Mouse (Mus musculus) CH12.LX (cell line): ENCODE data around the gene Wfdc3. TPM values are rescaled to one million over a fixed set of nuclear protein-coding genes. Genes with fewer than 3 reads are reported as not detected.

Experiments
- DNase-seq: peaks from one replicate; pipeline ENCODE4 v3.0.0-alpha.2; 2013; ENCODE audit errors: extremely low read depth
- H3K27ac ChIP-seq: 2 replicates; pipeline ENCODE4 v1.5.1; 2012; ENCODE audit warnings: low read depth, mild to moderate bottlenecking, control low read depth, moderate library complexity; ENCODE audit not compliant: insufficient read depth
- H3K27me3 ChIP-seq: replicated peaks from 2 replicates; pipeline ENCODE3; 2012; ENCODE audit warnings: inconsistent platforms
- H3K36me3 ChIP-seq, 2 experiments: replicated peaks in 1 of 2; 2 replicates each; pipeline versions ENCODE3 to v1.6.1; 2012; ENCODE audit warnings: inconsistent platforms in 1 of 2, low read length in 1 of 2, mild to moderate bottlenecking in 1 of 2, mixed read lengths in 1 of 2, moderate library complexity in 1 of 2; ENCODE audit not compliant: control insufficient read depth in 1 of 2, insufficient read depth in 1 of 2
- H3K4me1 ChIP-seq, 2 experiments: 2 replicates each; pipeline ENCODE4 v1.6.1; 2012; ENCODE audit warnings: inconsistent platforms in 1 of 2, moderate library complexity in 1 of 2; ENCODE audit not compliant: insufficient read depth in 2 of 2, control insufficient read depth in 1 of 2
- H3K4me2 ChIP-seq: 2 replicates; pipeline ENCODE4 v1.6.1; 2012; ENCODE audit warnings: low read depth, mild to moderate bottlenecking, control low read depth; ENCODE audit not compliant: poor library complexity, insufficient read depth, severe bottlenecking
- H3K4me3 ChIP-seq, 3 experiments: fragments of 150-350 bp in 1 of 3; sonication (generic) in 1 of 3; replicated peaks in 1 of 3; 2 replicates each; pipeline versions ENCODE3 to v1.5.1; 2011 to 2012; ENCODE audit warnings: low read depth in 2 of 3, low read length in 2 of 3, mild to moderate bottlenecking in 2 of 3, moderate library complexity in 2 of 3, control low read depth in 1 of 3, improper control_type of control experiment in 1 of 3, inconsistent platforms in 1 of 3, mixed read lengths in 1 of 3; ENCODE audit not compliant: poor library complexity in 1 of 3
- H3K79me2 ChIP-seq: replicated peaks from 2 replicates; pipeline ENCODE4 v1.6.1; 2012; ENCODE audit warnings: mild to moderate bottlenecking, moderate library complexity; ENCODE audit not compliant: control insufficient read depth, poor library complexity, insufficient read depth, severe bottlenecking; ENCODE audit errors: extremely low read depth
- H3K9ac ChIP-seq: 2 replicates; pipeline ENCODE4 v1.6.1; 2012; ENCODE audit warnings: low read depth, mild to moderate bottlenecking, control low read depth, moderate library complexity; ENCODE audit not compliant: insufficient read depth
- H3K9me3 ChIP-seq: replicated peaks from 2 replicates; pipeline ENCODE3; 2012; ENCODE audit warnings: low read length, inconsistent platforms, mixed read lengths
- BHLHE40 ChIP-seq: IDR thresholded peaks from 2 replicates; pipeline ENCODE4 v1.6.1; 2011; ENCODE audit warnings: mild to moderate bottlenecking, low read depth, low read length, improper control_type of control experiment
- CHD2 ChIP-seq: IDR thresholded peaks from 2 replicates; pipeline ENCODE4 v1.6.1; 2011; ENCODE audit warnings: low read length, improper control_type of control experiment
- CTCF ChIP-seq, 2 experiments: IDR thresholded peaks in 1 of 2; conservative IDR thresholded peaks in 1 of 2; 2 replicates each; pipeline ENCODE4 v1.5.1; 2011 to 2012; ENCODE audit warnings: low read depth in 2 of 2, low read length in 2 of 2, improper control_type of control experiment in 1 of 2, inconsistent platforms in 1 of 2, mild to moderate bottlenecking in 1 of 2, moderate library complexity in 1 of 2
- E2F4 ChIP-seq: IDR thresholded peaks from 2 replicates; pipeline ENCODE4 v1.6.1; 2011; ENCODE audit warnings: low read depth, low read length, improper control_type of control experiment; ENCODE audit not compliant: insufficient replicate concordance
- ELF1 ChIP-seq: IDR thresholded peaks from 2 replicates; pipeline ENCODE4 v1.6.1; 2014; ENCODE audit warnings: low read depth, mild to moderate bottlenecking, inconsistent platforms, low read length, improper control_type of control experiment
- EP300 ChIP-seq: IDR thresholded peaks from 2 replicates; pipeline ENCODE4 v1.6.1; 2011; ENCODE audit warnings: low read length, improper control_type of control experiment
- GABPA ChIP-seq: IDR thresholded peaks from 2 replicates; pipeline ENCODE4 v1.6.1; 2012; ENCODE audit warnings: low read depth, low read length, improper control_type of control experiment, inconsistent platforms; ENCODE audit not compliant: insufficient replicate concordance
- HCFC1 ChIP-seq: IDR thresholded peaks from 2 replicates; pipeline ENCODE4 v1.6.1; 2012; ENCODE audit warnings: low read depth, mild to moderate bottlenecking, inconsistent platforms, low read length, improper control_type of control experiment
- IRF4 ChIP-seq: IDR thresholded peaks from 2 replicates; pipeline ENCODE4 v1.6.1; 2014; ENCODE audit warnings: low read depth, mild to moderate bottlenecking, inconsistent platforms, low read length, improper control_type of control experiment
- JUN ChIP-seq: IDR thresholded peaks from 2 replicates; pipeline ENCODE4 v1.6.1; 2011; ENCODE audit warnings: low read depth, mild to moderate bottlenecking, low read length, improper control_type of control experiment, moderate library complexity; ENCODE audit not compliant: insufficient read depth
- KAT2A ChIP-seq: IDR thresholded peaks from 2 replicates; pipeline ENCODE4 v1.6.1; 2012; ENCODE audit warnings: low read length, improper control_type of control experiment, inconsistent platforms; ENCODE audit not compliant: insufficient replicate concordance
- MAFK ChIP-seq: IDR thresholded peaks from 2 replicates; pipeline ENCODE4 v1.6.1; 2011; ENCODE audit warnings: low read length, improper control_type of control experiment; ENCODE audit not compliant: insufficient replicate concordance
- MAZ ChIP-seq: IDR thresholded peaks from 2 replicates; pipeline ENCODE4 v1.6.1; 2012; ENCODE audit warnings: low read depth, mild to moderate bottlenecking, inconsistent platforms, low read length, improper control_type of control experiment, moderate library complexity
- MEF2A ChIP-seq: IDR thresholded peaks from 2 replicates; pipeline ENCODE4 v1.6.1; 2014; ENCODE audit warnings: low read depth, mild to moderate bottlenecking, inconsistent platforms, low read length, improper control_type of control experiment, borderline replicate concordance
- MXI1 ChIP-seq: IDR thresholded peaks from 2 replicates; pipeline ENCODE4 v1.6.1; 2011; ENCODE audit warnings: mild to moderate bottlenecking, low read depth, low read length, improper control_type of control experiment
- NRF1 ChIP-seq: IDR thresholded peaks from 2 replicates; pipeline ENCODE4 v1.6.1; 2014; ENCODE audit warnings: low read depth, mild to moderate bottlenecking, inconsistent platforms, low read length, improper control_type of control experiment, moderate library complexity
- PAX5 ChIP-seq: IDR thresholded peaks from 2 replicates; pipeline ENCODE4 v1.6.1; 2012; ENCODE audit warnings: low read length, inconsistent platforms, mixed read lengths
- POLR2A ChIP-seq: IDR thresholded peaks from 2 replicates; pipeline ENCODE4 v1.6.1; 2011; ENCODE audit warnings: low read depth, mild to moderate bottlenecking, improper control_type of control experiment, low read length
- RAD21 ChIP-seq: IDR thresholded peaks from 2 replicates; pipeline ENCODE4 v1.6.1; 2011; ENCODE audit warnings: low read depth, mild to moderate bottlenecking, low read length, improper control_type of control experiment, moderate library complexity
- SIN3A ChIP-seq: IDR thresholded peaks from 2 replicates; pipeline ENCODE4 v1.6.1; 2012; ENCODE audit warnings: low read length, improper control_type of control experiment, inconsistent platforms
- SMC3 ChIP-seq: IDR thresholded peaks from 2 replicates; pipeline ENCODE4 v1.6.1; 2011; ENCODE audit warnings: low read depth, low read length, improper control_type of control experiment
- TBP ChIP-seq: conservative IDR thresholded peaks from 2 replicates; pipeline ENCODE4 v1.6.1; 2011; ENCODE audit warnings: low read depth, low read length, improper control_type of control experiment
- TCF12 ChIP-seq: IDR thresholded peaks from 2 replicates; pipeline ENCODE4 v1.6.1; 2014; ENCODE audit warnings: low read depth, mild to moderate bottlenecking, inconsistent platforms, low read length, improper control_type of control experiment
- USF1 ChIP-seq: IDR thresholded peaks from 2 replicates; pipeline ENCODE4 v1.6.1; 2014; ENCODE audit warnings: low read depth, mild to moderate bottlenecking, inconsistent platforms, low read length, improper control_type of control experiment
- ZC3H11A ChIP-seq: IDR thresholded peaks from 2 replicates; pipeline ENCODE4 v1.6.1; 2012; ENCODE audit warnings: low read depth, mild to moderate bottlenecking, inconsistent platforms, low read length, improper control_type of control experiment
- ZKSCAN1 ChIP-seq: IDR thresholded peaks from 2 replicates; pipeline ENCODE4 v1.6.1; 2012; ENCODE audit warnings: low read depth, inconsistent platforms, low read length, improper control_type of control experiment, borderline replicate concordance
- ZNF384 ChIP-seq: IDR thresholded peaks from 2 replicates; pipeline ENCODE4 v1.6.1; 2012; ENCODE audit warnings: low read depth, low read length, improper control_type of control experiment, inconsistent platforms
- dilution Hi-C: fragments of 300-500 bp; cut with MboI; formaldehyde crosslinking; loops from 2 replicates; pipeline ENCODE4 v1.14.3; 2020; ENCODE audit warnings: low sequenced_read_pairs; ENCODE audit not compliant: extremely low pct_unique_long_range_greater_than_20kb, extremely low pct_ligation_motif_present
- in situ Hi-C: fragments of 300-500 bp; cut with MboI; formaldehyde crosslinking; loops from 3 replicates; pipeline ENCODE4 v1.14.3; 2019; ENCODE audit warnings: low sequenced_read_pairs, low pct_ligation_motif_present, low pct_unique_long_range_greater_than_20kb, mixed read lengths
- polyA plus RNA-seq: library from polyadenylated mRNA; unstranded; fragments of >175 nt; gene quantifications from 2 replicates; pipeline ENCODE4 v1.2.1, GENCODE M21; 2012; ENCODE audit warnings: low read depth; ENCODE audit not compliant: insufficient read length
- total RNA-seq, 2 experiments: library from RNA; depleted of rRNA; stranded (reverse); fragments of 300-350 nt in 1 of 2; fragments of >200 nt in 1 of 2; gene quantifications; 2 replicates each; pipeline ENCODE4 v1.2.3; 2012 to 2014

Wfdc3 gene
- total and polyA plus RNA-seq, 3 experiments: 0.21 TPM; not detected in 2

DNA sequence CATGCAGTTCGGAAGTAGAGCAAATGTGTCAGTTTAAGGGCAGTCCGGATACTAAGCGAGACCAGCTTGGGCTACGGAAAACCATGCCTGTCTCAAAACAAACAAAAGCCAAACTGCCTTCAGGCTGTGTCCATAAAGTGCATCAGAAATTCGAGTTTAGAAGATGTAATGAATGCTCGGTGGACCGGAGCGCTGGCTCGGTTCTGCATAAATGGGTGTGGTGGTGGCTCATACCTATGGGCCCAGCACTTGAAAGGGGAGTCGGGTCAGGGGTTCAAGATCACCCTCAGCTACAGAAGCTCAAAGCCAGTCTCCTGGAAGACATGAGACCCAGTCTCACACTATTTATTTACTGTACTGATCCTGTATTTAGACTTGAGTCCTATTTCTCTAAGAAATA is 42.0 kb upstream of the Wfdc3 start:
- Histone ChIP-seq H3K79me2 (no peaks in the 10 kb centered on the region), H3K4me2 (no peak overlapping the region), H3K27ac (no peak overlapping the region), H3K4me1 (peaks cover 7 to 17% of the 10 kb centered on the region in 2 experiments), H3K36me3 (peaks cover 17 to 42% of the 10 kb centered on the region in 2 experiments), H3K9ac (no peak overlapping the region), H3K27me3 (peaks cover 13% of the 10 kb centered on the region), H3K9me3 (no peaks in the 10 kb centered on the region), H3K4me3 (no peak overlapping the region)
- dilution Hi-C loops: no loop called here
- no peak for DNase-seq
- TF ChIP-seq KAT2A (no peak), CHD2 (no peak), EP300 (no peak), POLR2A (no peak), ELF1 (no peak), CTCF (conservative IDR thresholded peaks at IDR 0.05 in 1 of 2, IDR thresholded peaks at IDR 0.05 in 1 of 2; ENCODE audit: low read depth in 2 of 2, low read length in 2 of 2) (no peak), ZNF384 (no peak), MEF2A (no peak), GABPA (no peak), ZC3H11A (no peak), TBP (no peak), MAZ (no peak), TCF12 (no peak), IRF4 (no peak)
- in situ Hi-C loops: no loop called here

- Histone ChIP-seq H3K9me3 (no peaks in the 10 kb centered on the region), H3K27ac (no peak overlapping the region), H3K79me2 (no peaks in the 10 kb centered on the region), H3K4me2 (no peak overlapping the region), H3K27me3 (peaks cover 19% of the 10 kb centered on the region), H3K36me3 (peaks cover 10 to 35% of the 10 kb centered on the region in 2 experiments), H3K9ac (no peak overlapping the region), H3K4me1 (peaks cover 7 to 17% of the 10 kb centered on the region in 2 experiments), H3K4me3 (no peak overlapping the region)
- DNase-seq: no peak
- in situ Hi-C loops: no loop called here
- dilution Hi-C loops: no loop called here
- TF ChIP-seq KAT2A (no peak), MXI1 (no peak), ZKSCAN1 (no peak), SMC3 (no peak), SIN3A (no peak), USF1 (no peak), RAD21 (no peak), MAFK (no peak), JUN (no peak), IRF4 (no peak), BHLHE40 (no peak), NRF1 (no peak), HCFC1 (no peak), ZC3H11A (no peak), E2F4 (no peak), PAX5 (no peak), GABPA (no peak), CHD2 (no peak)
Observed at GRCm38 (mm10) chr2:164787032-164787431, 41.3 kb upstream of the Wfdc3 start.
